26 mouse cellular contexts compared by ENCODE assay signal in genomic region chr2:62306978-62307377, GRCm38 (mm10).
DNase-seq lines count a peak whose midpoint lies in the region; ATAC-seq and TF ChIP-seq lines count a peak whose summit lies in the region.
"Had no signal": no experiment of that assay in that cellular context is flagged by ENCODE, and none has a peak within 500 bp of the region (broad histone marks: within the 10 kb centered on the region; RNA-seq: fewer than 3 reads in every experiment).

No protein-coding gene starts in this region.

- no peaks in the 10 kb centered on the region for H3K27me3 ChIP-seq in forebrain, embryonic 15.5 days
- H3K27me3 ChIP-seq in forebrain, embryonic 10.5 days (ENCODE audit: poor library complexity, severe bottlenecking) = no peaks in the 10 kb centered on the region
- no peaks in the 10 kb centered on the region for H3K27me3 ChIP-seq in midbrain, embryonic 15.5 days (replicated peaks)
- H3K27me3 ChIP-seq: embryonic facial prominence, embryonic 13.5 days; heart, embryonic 12.5 days; heart, embryonic 15.5 days; hindbrain, embryonic 13.5 days; intestine, embryonic 15.5 days had no signal

- no peak for DNase-seq in forebrain, embryonic 10.5 days (ENCODE audit: extremely low spot score, low spot score)
- no peak for DNase-seq in layer of hippocampus, adult 2 months (ENCODE audit: low spot score in 2 of 2)
- no peak for DNase-seq in layer of hippocampus, adult 8-10 months (ENCODE audit: low spot score in 2 of 2)
- DNase-seq in brain, adult 2 months (ENCODE audit: low read depth, low spot score) = peak; percentile 55
- DNase-seq: adrenal gland, adult 8-10 months; adrenal gland, postnatal 25 days; cerebellum, adult 2 months; cerebellum, adult 9-11 months; cerebellum, postnatal 25 days; embryo, embryonic 11 days; gastrocnemius, postnatal 25 days; heart, adult 18-20 months; heart, postnatal 10 days; heart, postnatal 36 days had no signal

- no peak overlapping the region for H3K9ac ChIP-seq in forebrain, embryonic 15.5 days (replicated peaks)
- no peak overlapping the region for H3K9ac ChIP-seq in midbrain, embryonic 15.5 days
- H3K9ac ChIP-seq: embryonic facial prominence, embryonic 13.5 days; heart, embryonic 12.5 days; heart, embryonic 15.5 days; hindbrain, embryonic 13.5 days; intestine, embryonic 15.5 days had no signal

- H3K4me3 ChIP-seq in forebrain, embryonic 15.5 days = no peak overlapping the region
- no peak overlapping the region for H3K4me3 ChIP-seq in forebrain, embryonic 10.5 days
- no peak overlapping the region for H3K4me3 ChIP-seq in layer of hippocampus, adult 2 months
- no peak overlapping the region for H3K4me3 ChIP-seq in midbrain, embryonic 15.5 days
- H3K4me3 ChIP-seq: embryonic facial prominence, embryonic 10.5 days; embryonic facial prominence, embryonic 13.5 days; erythroblast, embryonic 14.5 days; heart, embryonic 12.5 days; heart, embryonic 15.5 days; hindbrain, embryonic 10.5 days; hindbrain, embryonic 13.5 days; intestine, embryonic 15.5 days had no signal

- no peaks in the 10 kb centered on the region for H3K36me3 ChIP-seq in forebrain, embryonic 15.5 days
- H3K36me3 ChIP-seq in forebrain, embryonic 10.5 days (replicated peaks) = no peaks in the 10 kb centered on the region
- no peaks in the 10 kb centered on the region for H3K36me3 ChIP-seq in midbrain, embryonic 15.5 days (replicated peaks)
- H3K36me3 ChIP-seq: embryonic facial prominence, embryonic 10.5 days; embryonic facial prominence, embryonic 13.5 days; heart, embryonic 12.5 days; heart, embryonic 15.5 days; hindbrain, embryonic 10.5 days; hindbrain, embryonic 13.5 days; intestine, embryonic 15.5 days had no signal

- no peaks in the 10 kb centered on the region for H3K4me1 ChIP-seq in forebrain, embryonic 15.5 days
- no peaks in the 10 kb centered on the region for H3K4me1 ChIP-seq in forebrain, embryonic 10.5 days
- H3K4me1 ChIP-seq in midbrain, embryonic 15.5 days = no peaks in the 10 kb centered on the region
- H3K4me1 ChIP-seq: embryonic facial prominence, embryonic 10.5 days; embryonic facial prominence, embryonic 13.5 days; heart, embryonic 12.5 days; heart, embryonic 15.5 days; hindbrain, embryonic 10.5 days; hindbrain, embryonic 13.5 days; intestine, embryonic 15.5 days had no signal

- 86% methylated on average over 5 of the region's 5 CpGs for WGBS in forebrain, embryonic 15.5 days
- WGBS in forebrain, embryonic 10.5 days = 95% methylated on average over 5 of the region's 5 CpGs
- WGBS in midbrain, embryonic 15.5 days = 91% methylated on average over 5 of the region's 5 CpGs

- peak overlapping the region; percentile 83; the same call in 1 of the 2 replicates for H3K27ac ChIP-seq in forebrain, embryonic 15.5 days (replicated peaks)
- no peak overlapping the region for H3K27ac ChIP-seq in forebrain, embryonic 10.5 days
- H3K27ac ChIP-seq in layer of hippocampus, adult 2 months = peak overlapping the region; percentile 55
- no peak overlapping the region for H3K27ac ChIP-seq in midbrain, embryonic 15.5 days
- H3K27ac ChIP-seq: embryonic facial prominence, embryonic 10.5 days; embryonic facial prominence, embryonic 13.5 days; heart, embryonic 15.5 days; hindbrain, embryonic 10.5 days; hindbrain, embryonic 13.5 days; intestine, embryonic 15.5 days had no signal

- no peak overlapping the region for H3K4me2 ChIP-seq in forebrain, embryonic 15.5 days (replicated peaks)
- H3K4me2 ChIP-seq in midbrain, embryonic 15.5 days = no peak overlapping the region
- H3K4me2 ChIP-seq: embryonic facial prominence, embryonic 13.5 days; heart, embryonic 12.5 days; heart, embryonic 15.5 days; hindbrain, embryonic 13.5 days; intestine, embryonic 15.5 days had no signal

- H3K9me3 ChIP-seq in forebrain, embryonic 15.5 days = no peaks in the 10 kb centered on the region
- H3K9me3 ChIP-seq in forebrain, embryonic 10.5 days = no peaks in the 10 kb centered on the region
- no peaks in the 10 kb centered on the region for H3K9me3 ChIP-seq in midbrain, embryonic 15.5 days
- H3K9me3 ChIP-seq: embryonic facial prominence, embryonic 10.5 days; embryonic facial prominence, embryonic 13.5 days; heart, embryonic 12.5 days; heart, embryonic 15.5 days; hindbrain, embryonic 10.5 days; hindbrain, embryonic 13.5 days; intestine, embryonic 15.5 days had no signal

- ATAC-seq in forebrain, embryonic 15.5 days (replicated peaks) = no peak
- ATAC-seq in midbrain, embryonic 15.5 days (replicated peaks) = no peak
- ATAC-seq: activated CD4-positive, CD25-positive, alpha-beta regulatory T cell, adult 4 months; hindbrain, embryonic 16.5 days; intestine, embryonic 15.5 days had no signal

- TF ChIP-seq CTCF in layer of hippocampus, adult 2 months (conservative IDR thresholded peaks at IDR 0.05) = no peak

Comparison
In these comparisons a context has a peak if more than half of its experiments do, and no peak if none do; other contexts are left out.
1. H3K27ac ChIP-seq: peak in forebrain, embryonic 15.5 days (single experiment) and layer of hippocampus, adult 2 months (single experiment); none in forebrain, embryonic 10.5 days (single experiment) and midbrain, embryonic 15.5 days (single experiment).